Mouse (Mus musculus) thymus, adult 2 months (tissue): Measurements from ENCODE around the gene Cplx3. TPM values are rescaled to one million over a fixed set of nuclear protein-coding genes. Genes with fewer than 3 reads are reported as not detected.

Experiments
- DNase-seq: peaks from one replicate; pipeline ENCODE4 v3.0.0; 2021
- H3K27ac ChIP-seq: fragments of 200-500 bp; 2 replicates; pipeline ENCODE4 v1.5.1; 2012; ENCODE audit warnings: low read length, control low read depth; ENCODE audit not compliant: control insufficient read depth, insufficient read depth
- H3K27me3 ChIP-seq: fragments of 200-500 bp; 2 replicates; pipeline ENCODE4 v1.6.1; 2012; ENCODE audit warnings: mild to moderate bottlenecking, low read length, moderate library complexity, mixed read lengths; ENCODE audit not compliant: control insufficient read depth, insufficient read depth
- H3K36me3 ChIP-seq: fragments of 200-500 bp; 2 replicates; pipeline ENCODE4 v1.6.1; 2012; ENCODE audit warnings: mild to moderate bottlenecking, low read length, moderate library complexity; ENCODE audit not compliant: control insufficient read depth, insufficient read depth
- H3K4me1 ChIP-seq: fragments of 200-500 bp; replicated peaks from 2 replicates; pipeline ENCODE4 v1.6.1; 2012; ENCODE audit warnings: low read length; ENCODE audit not compliant: control insufficient read depth, insufficient read depth
- H3K4me3 ChIP-seq: fragments of 200-500 bp; 2 replicates; pipeline ENCODE4 v1.5.1; 2012; ENCODE audit warnings: mild to moderate bottlenecking, low read length, control low read depth, moderate library complexity; ENCODE audit not compliant: control insufficient read depth, insufficient read depth
- CTCF ChIP-seq: fragments of 200-500 bp; IDR thresholded peaks from 2 replicates; pipeline ENCODE4 v1.5.1; 2012; ENCODE audit warnings: mild to moderate bottlenecking, control low read depth, low read length, moderate library complexity, borderline replicate concordance; ENCODE audit not compliant: control insufficient read depth, poor library complexity, insufficient read depth; ENCODE audit errors: extremely low read depth
- POLR2A ChIP-seq: fragments of 200-500 bp; IDR thresholded peaks from 2 replicates; pipeline ENCODE4 v1.6.1; 2012; ENCODE audit warnings: mild to moderate bottlenecking, low read length, control low read depth, moderate library complexity; ENCODE audit not compliant: control insufficient read depth, poor library complexity, insufficient read depth; ENCODE audit errors: extremely low read depth
- WGBS: fragments of 180-500 bp; shearing (Covaris S2); methylation state at CpG from one replicate; pipeline ENCODE4 v1.1.7; 2018; 5-methylcytosine and 5-hydroxymethylcytosine counted together
- polyA plus RNA-seq: library from polyadenylated mRNA; depleted of rRNA; stranded (reverse); fragments of >200 nt; gene quantifications from 2 replicates; pipeline ENCODE4 v1.2.3, GENCODE M21; 2012

Gene Cplx3
- polyA plus RNA-seq, 1 experiment: 0.34 TPM

- H3K36me3 ChIP-seq: no peaks in the 10 kb centered on the region
- no peaks in the 10 kb centered on the region for H3K27me3 ChIP-seq
- no peak overlapping the region for H3K4me3 ChIP-seq
- DNase-seq: no peak
- WGBS: 90% methylated on average over 4 of the region's 4 CpGs
- no peak overlapping the region for H3K27ac ChIP-seq
- TF ChIP-seq POLR2A: no peak
- TF ChIP-seq CTCF: no peak
- peaks cover 7% of the 10 kb centered on the region for H3K4me1 ChIP-seq
These were observed 8.7 kb upstream of the Cplx3 start for GRCm38 (mm10) chr9:57614786-57615185.

GRCm38 (mm10) chr9:57613975-57614374, 7.9 kb upstream of the Cplx3 start:
- peaks cover 7% of the 10 kb centered on the region for H3K4me1 ChIP-seq

GRCm38 (mm10) chr9:57612587-57612986, 6.5 kb upstream of the Cplx3 start:
- Histone ChIP-seq H3K4me1 (peaks cover 4% of the 10 kb centered on the region; the same call in 1 of the 2 replicates), H3K27ac (no peak overlapping the region), H3K4me3 (no peak overlapping the region), H3K27me3 (no peaks in the 10 kb centered on the region), H3K36me3 (no peaks in the 10 kb centered on the region)
- DNase-seq: no peak
- 84% methylated on average over 7 of the region's 7 CpGs for WGBS
- TF ChIP-seq POLR2A: no peak
- TF ChIP-seq CTCF: no peak

More at GRCm38 (mm10) chr9:57613975-57614374, 7.9 kb upstream of the Cplx3 start:
- no peak for DNase-seq
- 98% methylated on average over 7 of the region's 7 CpGs for WGBS
- Histone ChIP-seq H3K4me3 (no peak overlapping the region), H3K27me3 (no peaks in the 10 kb centered on the region), H3K36me3 (no peaks in the 10 kb centered on the region), H3K27ac (no peak overlapping the region)
- TF ChIP-seq POLR2A (no peak), CTCF (no peak)

GRCm38 (mm10) chr9:57610359-57610826, 4.3 kb upstream of the Cplx3 start:
- 57% methylated on average over 3 of the region's 3 CpGs for WGBS
- H3K27me3 ChIP-seq: no peaks in the 10 kb centered on the region
- no peak overlapping the region for H3K4me3 ChIP-seq
- H3K36me3 ChIP-seq: no peaks in the 10 kb centered on the region
- TF ChIP-seq POLR2A: no peak
- TF ChIP-seq CTCF: no peak
- no peaks in the 10 kb centered on the region for H3K4me1 ChIP-seq
- H3K27ac ChIP-seq: no peak overlapping the region
- DNase-seq: no peak

GRCm38 (mm10) chr9:57609803-57610202, 3.7 kb upstream of the Cplx3 start:
- H3K36me3 ChIP-seq: no peaks in the 10 kb centered on the region
- TF ChIP-seq CTCF (no peak), POLR2A (no peak)
- H3K4me1 ChIP-seq: no peaks in the 10 kb centered on the region
- 54% methylated on average over 3 of the region's 3 CpGs for WGBS
- no peak for DNase-seq
- H3K4me3 ChIP-seq: no peak overlapping the region
- H3K27ac ChIP-seq: no peak overlapping the region
- no peaks in the 10 kb centered on the region for H3K27me3 ChIP-seq

- no peak for TF ChIP-seq POLR2A
- no peak for TF ChIP-seq CTCF
- 29% methylated on average over 9 of the region's 9 CpGs for WGBS
- H3K27me3 ChIP-seq: no peaks in the 10 kb centered on the region
- no peaks in the 10 kb centered on the region for H3K36me3 ChIP-seq
- no peaks in the 10 kb centered on the region for H3K4me1 ChIP-seq
- H3K4me3 ChIP-seq: no peak overlapping the region
- DNase-seq: no peak
- H3K27ac ChIP-seq: no peak overlapping the region
These were observed 578 bp downstream of the Cplx3 start for GRCm38 (mm10) chr9:57605503-57605902.

- DNase-seq: no peak
- Histone ChIP-seq H3K27me3 (no peaks in the 10 kb centered on the region), H3K4me3 (no peak overlapping the region), H3K4me1 (no peaks in the 10 kb centered on the region), H3K27ac (no peak overlapping the region), H3K36me3 (no peaks in the 10 kb centered on the region)
- WGBS: 82% methylated on average over 4 of the region's 4 CpGs
- no peak for TF ChIP-seq CTCF
- TF ChIP-seq POLR2A: no peak
These were observed 1.2 kb downstream of the Cplx3 start for GRCm38 (mm10) chr9:57604875-57605274.
